ENCODE assay signal across 8 mouse cellular contexts in the genomic region with DNA sequence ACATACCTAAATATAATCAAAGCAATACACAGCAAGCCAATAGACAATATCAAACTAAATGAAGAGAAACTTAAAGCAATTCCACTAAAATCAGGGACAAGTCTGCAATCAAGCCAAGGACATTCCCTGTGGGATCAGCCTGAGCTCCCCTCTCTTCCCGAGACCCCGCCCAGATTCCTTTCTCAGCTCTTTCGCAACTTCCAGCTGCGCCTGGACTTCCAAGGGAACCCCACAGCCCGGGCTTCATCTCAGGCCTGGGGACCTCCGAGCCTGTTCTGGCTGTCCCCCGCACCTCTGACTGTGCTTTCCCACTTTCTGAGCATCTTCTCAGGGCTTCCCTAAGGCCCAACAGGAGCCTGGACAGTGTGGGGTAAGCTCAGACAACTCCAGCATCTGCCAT. TPM values are rescaled to one million over a fixed set of nuclear protein-coding genes. Genes with fewer than 3 reads are reported as not detected.
A peak's percentile ranks its signal among the peaks of the same experiment; 100 is the strongest.
DNase-seq lines count a peak whose midpoint lies in the region; ATAC-seq lines count a peak whose summit lies in the region.

A gene (plus strand): TSS at position 209 of the 400 bp plus-strand sequence.

- ATAC-seq in megakaryocyte, adult 5-6 weeks (ENCODE audit: poor library complexity, severe bottlenecking): no peak

- peak; percentile 15 for DNase-seq in adrenal gland, postnatal 14 days
- DNase-seq in adrenal gland, adult (ENCODE audit: inconsistent age in 2 of 2, low spot score in 1 of 2): no peak
- DNase-seq in WW6 (ENCODE audit: low read depth, low spot score): peak; percentile 9
- DNase-seq in heart, adult 9 months (ENCODE audit: low spot score in 2 of 2): peak; percentile 76 to 79
- DNase-seq in mesoderm, embryonic 11.5 days (ENCODE audit: low read depth, low spot score): peak; percentile 6
- DNase-seq in thymus, postnatal 36 days: no peak
- no peak for DNase-seq in cerebellum, postnatal 14 days

RNA-seq across cellular contexts. Expression of the gene that starts here (rescaled TPM):
- 2.0 and 3.9 TPM in 2 replicates for total RNA-seq in adrenal gland, postnatal 14 days (2021)
- total RNA-seq in megakaryocyte, adult 5-6 weeks (2015): 0.21 and 0.54 TPM in 2 replicates
- 0.53 TPM in 1 of 2 replicates, not detected in the other for total RNA-seq in megakaryocyte, adult 5-6 weeks (2017)

Comparison
In these comparisons a context has a peak if more than half of its experiments do, and no peak if none do; other contexts are left out.
1. DNase-seq: peak in adrenal gland, postnatal 14 days (single experiment), WW6 (single experiment), heart, adult 9 months (2 of 2) and mesoderm, embryonic 11.5 days (single experiment); none in adrenal gland, adult (0 of 2), thymus, postnatal 36 days (0 of 2) and cerebellum, postnatal 14 days (0 of 2).